In genomic region chrX:85008304-85008703, GRCm38 (mm10) we compare ENCODE assay signal across 25 mouse cellular contexts.
"Had no signal": no experiment of that assay in that cellular context is flagged by ENCODE, and none has a peak within 500 bp of the region (broad histone marks: within the 10 kb centered on the region; RNA-seq: fewer than 3 reads in every experiment).

No protein-coding gene starts in this region.

- H3K9me3 ChIP-seq: heart, embryonic 10.5 days; heart, embryonic 12.5 days; hindbrain, embryonic 10.5 days; hindbrain, embryonic 12.5 days; intestine, embryonic 15.5 days; kidney, embryonic 15.5 days; limb, embryonic 13.5 days; limb, embryonic 15.5 days; liver, embryonic 12.5 days had no signal

- H3K4me3 ChIP-seq: heart, embryonic 10.5 days; heart, embryonic 12.5 days; hindbrain, embryonic 10.5 days; hindbrain, embryonic 12.5 days; intestine, embryonic 15.5 days; kidney, embryonic 15.5 days; limb, embryonic 13.5 days; limb, embryonic 15.5 days; liver, embryonic 12.5 days had no signal

- DNase-seq: gastrocnemius, postnatal 14 days; gastrocnemius, postnatal 36 days; heart, postnatal 10 days; heart, postnatal 4 days; kidney, adult 18-20 months; kidney, adult 8-10 months; kidney, postnatal 14 days; kidney, postnatal 36 days; layer of hippocampus, adult 9-11 months; layer of hippocampus, postnatal 36 days; left cerebral cortex, postnatal 4 days had no signal

- H3K36me3 ChIP-seq: heart, embryonic 10.5 days; heart, embryonic 12.5 days; hindbrain, embryonic 10.5 days; hindbrain, embryonic 12.5 days; intestine, embryonic 15.5 days; kidney, embryonic 15.5 days; limb, embryonic 13.5 days; limb, embryonic 15.5 days; liver, embryonic 12.5 days had no signal

- H3K9ac ChIP-seq: heart, embryonic 12.5 days; hindbrain, embryonic 12.5 days; hindbrain, embryonic 14.5 days; intestine, embryonic 15.5 days; kidney, embryonic 15.5 days; limb, embryonic 13.5 days; limb, embryonic 15.5 days; liver, embryonic 12.5 days; liver, embryonic 14.5 days had no signal

- H3K27me3 ChIP-seq: heart, embryonic 12.5 days; hindbrain, embryonic 12.5 days; intestine, embryonic 15.5 days; kidney, embryonic 15.5 days; limb, embryonic 13.5 days; limb, embryonic 15.5 days; liver, embryonic 12.5 days had no signal

- H3K4me1 ChIP-seq: heart, embryonic 10.5 days; heart, embryonic 12.5 days; hindbrain, embryonic 10.5 days; hindbrain, embryonic 12.5 days; intestine, embryonic 15.5 days; kidney, embryonic 15.5 days; limb, embryonic 13.5 days; limb, embryonic 15.5 days; liver, embryonic 12.5 days had no signal

- H3K27ac ChIP-seq: heart, embryonic 10.5 days; hindbrain, embryonic 10.5 days; hindbrain, embryonic 12.5 days; hindbrain, embryonic 14.5 days; intestine, embryonic 15.5 days; kidney, embryonic 15.5 days; kidney, postnatal 0 days; limb, embryonic 13.5 days; limb, embryonic 15.5 days; liver, embryonic 12.5 days; liver, embryonic 14.5 days had no signal

- ATAC-seq: hindbrain, embryonic 16.5 days; inflammation-experienced regulatory T-cells, adult 6 months; intestine, embryonic 15.5 days; liver, embryonic 12.5 days had no signal

- H3K4me2 ChIP-seq: heart, embryonic 12.5 days; hindbrain, embryonic 12.5 days; hindbrain, embryonic 14.5 days; intestine, embryonic 15.5 days; kidney, embryonic 15.5 days; limb, embryonic 13.5 days; limb, embryonic 15.5 days; liver, embryonic 12.5 days had no signal
